Mouse (Mus musculus) granulocyte monocyte progenitor cell, adult 5-6 weeks (primary cell): ENCODE data around the gene Katnb1. TPM values are rescaled to one million over a fixed set of nuclear protein-coding genes. Genes with fewer than 3 reads are reported as not detected.

Source experiments
- ATAC-seq: replicated peaks from 2 replicates; pipeline ENCODE4 v1.8.0; 2016; ENCODE audit warnings: mild to moderate bottlenecking, moderate TSS enrichment, inconsistent platforms; ENCODE audit not compliant: poor library complexity, severe bottlenecking
- total RNA-seq, 2 experiments: library from RNA; stranded (forward) in 1 of 2; stranded (reverse) in 1 of 2; fragments of 200-712, 200-1000 nt in 1 of 2; fragments of >200 nt in 1 of 2; fragmentation: Nextera tagmentation in 1 of 2; gene quantifications; 2 replicates each; pipeline ENCODE4 v1.2.3; 2014 to 2017

Katnb1 gene
- total RNA-seq, 2 experiments from 2014 or later, result 14.3 to 34.4 TPM

- ATAC-seq, result peak; percentile 38
These were observed 56.7 kb downstream of the Katnb1 start for GRCm38 (mm10) chr8:95137641-95138098.

- ATAC-seq, result no peak
These were observed 57.5 kb downstream of the Katnb1 start for GRCm38 (mm10) chr8:95138341-95139050.

- no peak for ATAC-seq
These were observed 58.0 kb downstream of the Katnb1 start for GRCm38 (mm10) chr8:95139051-95139365.

GRCm38 (mm10) chr8:95140555-95140954, 59.6 kb downstream of the Katnb1 start:
- peak; percentile 26; the same call in 1 of the 2 replicates for ATAC-seq

- no peak for ATAC-seq
These were observed 60.0 kb downstream of the Katnb1 start for GRCm38 (mm10) chr8:95141026-95141425.

GRCm38 (mm10) chr8:95141469-95142074, 60.6 kb downstream of the Katnb1 start:
- 0 out of 2 replicates have a peak, but pooled peaks have one; percentile 6 for ATAC-seq

- ATAC-seq, result peak; percentile 63
These were observed 61.3 kb downstream of the Katnb1 start for GRCm38 (mm10) chr8:95142075-95142831.

- ATAC-seq, result no peak
These were observed 62.2 kb downstream of the Katnb1 start for GRCm38 (mm10) chr8:95142985-95143804.

GRCm38 (mm10) chr8:95143805-95144630, 63.0 kb downstream of the Katnb1 start:
- no peak for ATAC-seq

GRCm38 (mm10) chr8:95144631-95145015, 63.6 kb downstream of the Katnb1 start:
- no peak for ATAC-seq

- no peak for ATAC-seq
These were observed 65.2 kb downstream of the Katnb1 start for GRCm38 (mm10) chr8:95146044-95146745.

GRCm38 (mm10) chr8:95146846-95147245, 65.9 kb downstream of the Katnb1 start:
- no peak for ATAC-seq

- peak; percentile 90 for ATAC-seq
These were observed 68.4 kb downstream of the Katnb1 start for GRCm38 (mm10) chr8:95149426-95149825.

GRCm38 (mm10) chr8:95150608-95151007, 69.6 kb downstream of the Katnb1 start:
- no peak for ATAC-seq

Other genes with a start within 250 kb of the Katnb1 start
- gene Coq9, start 242.9 kb upstream of the Katnb1 start, total RNA-seq (2014; fragmentation: Nextera tagmentation), result 49.5 and 54.4 TPM in 2 replicates
- 46.6 and 57.4 TPM in 2 replicates for gene Coq9, start 242.9 kb upstream of the Katnb1 start, total RNA-seq (2017)
- 45.7 and 48.0 TPM in 2 replicates for gene Ciapin1, start 242.8 kb upstream of the Katnb1 start, total RNA-seq (2014; fragmentation: Nextera tagmentation)
- gene Ciapin1, start 242.8 kb upstream of the Katnb1 start, total RNA-seq (2017), result 46.1 and 72.3 TPM in 2 replicates
- 57.6 and 75.3 TPM in 2 replicates for gene Polr2c, start 223.7 kb upstream of the Katnb1 start, total RNA-seq (2014; fragmentation: Nextera tagmentation)
- 55.6 and 74.5 TPM in 2 replicates for gene Polr2c, start 223.7 kb upstream of the Katnb1 start, total RNA-seq (2017)
- not detected in 2 replicates for gene Dok4, start 204.9 kb upstream of the Katnb1 start, total RNA-seq (2014; fragmentation: Nextera tagmentation)
- gene Dok4, start 204.9 kb upstream of the Katnb1 start, total RNA-seq (2017), result 0.13 and 0.62 TPM in 2 replicates
- not detected in 2 replicates for gene Ccdc102a, start 163.1 kb upstream of the Katnb1 start, total RNA-seq (2014; fragmentation: Nextera tagmentation)
- gene Ccdc102a, start 163.1 kb upstream of the Katnb1 start, total RNA-seq (2017), result 0.34 and 1.5 TPM in 2 replicates
- not detected in 2 replicates for gene Adgrg5, start 157.5 kb upstream of the Katnb1 start, total RNA-seq (2014; fragmentation: Nextera tagmentation)
- gene Adgrg5, start 157.5 kb upstream of the Katnb1 start, total RNA-seq (2017), result not detected in 2 replicates
- gene Adgrg1, start 106.4 kb upstream of the Katnb1 start, total RNA-seq (2014; fragmentation: Nextera tagmentation), result 115 and 208 TPM in 2 replicates
- gene Adgrg1, start 106.4 kb upstream of the Katnb1 start, total RNA-seq (2017), result 50.3 and 50.9 TPM in 2 replicates
- gene Adgrg3, start 63.5 kb upstream of the Katnb1 start, total RNA-seq (2014; fragmentation: Nextera tagmentation), result 142 and 175 TPM in 2 replicates
- gene Adgrg3, start 63.5 kb upstream of the Katnb1 start, total RNA-seq (2017), result 170 and 173 TPM in 2 replicates
- gene Drc7, start 26.1 kb upstream of the Katnb1 start, total RNA-seq (2014; fragmentation: Nextera tagmentation), result 1.8 and 2.5 TPM in 2 replicates
- 1.2 and 3.7 TPM in 2 replicates for gene Drc7, start 26.1 kb upstream of the Katnb1 start, total RNA-seq (2017)
- 0.26 and 1.1 TPM in 2 replicates for gene Kifc3, start 121.6 kb downstream of the Katnb1 start, total RNA-seq (2014; fragmentation: Nextera tagmentation)
- 3.2 and 4.1 TPM in 2 replicates for gene Kifc3, start 121.6 kb downstream of the Katnb1 start, total RNA-seq (2017)
- 8.2 and 8.5 TPM in 2 replicates for gene Cngb1, start 225.4 kb downstream of the Katnb1 start, total RNA-seq (2014; fragmentation: Nextera tagmentation)
- gene Cngb1, start 225.4 kb downstream of the Katnb1 start, total RNA-seq (2017), result 8.6 and 10.0 TPM in 2 replicates
- gene Tepp, start 229.4 kb downstream of the Katnb1 start, total RNA-seq (2014; fragmentation: Nextera tagmentation), result not detected in 2 replicates
- not detected in 2 replicates for gene Tepp, start 229.4 kb downstream of the Katnb1 start, total RNA-seq (2017)